Mouse (Mus musculus): ENCODE measurements around the gene Cdx2.

Cdx2 gene

DNA sequence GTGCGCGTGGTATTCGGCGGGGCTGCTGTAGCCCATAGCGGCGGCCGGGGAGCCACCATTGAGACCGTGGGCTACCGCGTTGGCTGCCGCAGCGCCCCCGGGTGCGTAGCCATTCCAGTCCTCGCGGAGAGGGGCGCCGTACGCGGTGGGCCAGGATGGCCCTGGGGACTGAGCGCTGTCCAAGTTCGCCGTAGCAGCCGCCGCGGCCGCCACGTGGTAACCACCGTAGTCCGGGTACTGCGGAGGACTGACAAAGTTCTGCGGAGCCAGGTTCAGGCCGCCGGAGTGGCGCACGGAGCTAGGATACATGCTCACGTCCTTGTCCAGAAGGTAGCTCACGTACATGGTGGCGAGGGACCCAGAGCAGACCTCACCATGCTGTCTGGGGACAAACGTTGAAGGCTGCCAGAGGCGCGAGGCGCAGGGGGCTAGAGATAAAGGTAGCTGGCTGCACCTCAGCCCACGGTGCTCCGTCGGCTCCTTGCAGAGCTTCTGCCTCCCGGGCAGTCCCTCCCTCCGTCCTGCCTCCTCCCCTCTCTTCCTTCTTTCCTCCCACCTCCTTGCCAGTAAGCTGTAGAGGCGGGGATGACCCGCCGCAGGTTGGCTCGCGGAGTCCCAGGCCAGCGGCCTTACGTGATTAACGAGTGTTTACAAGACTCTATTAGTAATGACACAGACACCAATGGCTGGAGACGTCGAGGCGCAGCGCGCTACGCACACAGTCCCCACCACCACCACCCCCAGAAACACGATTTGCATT lies at the start of gene Cdx2:
Gene Cdx2, minus strand, starts transcription at position 633 of the 760 bp plus-strand sequence.
- DNase-seq (ENCODE audit: low spot score): no peak

DNA sequence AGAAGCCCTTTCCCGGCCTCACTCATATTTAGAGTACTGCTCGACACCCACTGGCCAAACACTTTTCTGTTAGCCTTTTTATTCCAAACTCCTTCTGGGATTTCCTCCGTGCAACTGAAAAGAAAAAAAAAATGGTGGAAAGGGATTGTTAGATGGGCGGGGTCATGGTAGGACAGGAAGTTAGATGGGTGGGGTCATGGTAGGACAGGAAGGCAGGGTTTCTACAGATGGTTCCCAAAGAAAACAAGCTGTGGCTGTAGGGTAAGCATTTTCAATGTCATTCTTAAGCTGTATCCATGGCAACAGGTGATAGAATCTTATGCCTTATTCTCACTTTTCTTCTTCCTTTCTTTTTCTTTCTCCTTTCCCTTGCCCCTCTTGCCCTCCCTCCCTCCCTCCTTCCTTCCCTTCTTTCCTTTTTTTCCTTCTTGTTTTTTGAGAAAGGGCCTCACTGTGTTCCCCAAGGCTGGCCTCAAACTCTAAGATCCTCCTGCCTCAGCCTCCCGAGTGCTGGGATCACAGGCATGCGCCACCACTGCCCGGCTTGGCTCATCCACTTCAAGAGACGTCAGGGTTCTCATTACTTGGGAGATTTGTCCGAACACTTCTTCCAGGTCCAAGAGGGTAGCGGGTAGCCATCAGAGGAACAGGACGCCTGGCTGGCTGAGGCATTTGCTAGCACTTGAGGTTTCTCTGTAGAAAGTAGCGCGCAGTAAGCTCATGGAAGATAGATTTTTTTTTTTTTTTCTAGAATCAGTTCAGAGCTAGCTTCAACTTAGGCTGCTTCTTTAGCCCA lies 49.4 kb upstream of the Cdx2 start:
- no peak for DNase-seq (ENCODE audit: low spot score)

DNA sequence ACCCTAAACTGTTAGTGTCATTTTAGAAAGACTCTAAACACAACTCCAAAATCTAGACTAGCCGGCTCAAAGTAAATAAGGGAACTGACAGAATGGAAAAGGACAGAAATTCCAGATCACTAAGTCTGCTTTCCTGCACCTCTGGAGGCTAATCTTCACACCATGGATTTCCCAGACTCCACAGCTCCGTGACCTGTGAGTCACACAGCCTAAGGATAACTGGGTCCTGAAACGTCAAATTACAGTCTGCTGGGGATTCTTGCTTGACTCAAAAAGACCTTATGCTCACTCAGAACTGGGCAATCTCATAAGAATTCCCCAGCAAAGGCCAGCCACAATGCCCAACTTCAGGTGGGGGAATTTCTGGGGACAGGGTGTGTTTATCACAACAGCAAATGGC lies 48.7 kb upstream of the Cdx2 start:
- no peak for DNase-seq (ENCODE audit: low spot score)

DNA sequence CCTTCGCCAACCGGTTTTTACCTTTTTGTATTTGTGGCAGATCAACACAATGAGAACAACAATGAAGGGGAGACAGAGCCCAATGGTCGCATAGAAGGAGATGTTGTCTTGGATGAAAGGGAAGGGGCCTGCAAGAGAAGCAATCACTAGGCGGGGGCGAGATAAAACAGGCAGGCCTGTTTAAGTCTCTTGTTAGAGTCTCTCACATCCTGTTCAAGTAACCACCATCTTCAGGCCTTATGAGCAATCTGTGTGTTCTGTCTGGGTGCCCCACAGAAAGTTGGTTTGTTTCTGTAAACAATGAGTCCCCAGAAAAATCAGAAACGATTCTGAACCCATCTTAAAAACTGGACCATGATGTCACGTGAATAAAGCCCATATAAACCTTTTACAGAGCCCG lies 47.9 kb upstream of the Cdx2 start:
- no peak for DNase-seq (ENCODE audit: low spot score)

DNA sequence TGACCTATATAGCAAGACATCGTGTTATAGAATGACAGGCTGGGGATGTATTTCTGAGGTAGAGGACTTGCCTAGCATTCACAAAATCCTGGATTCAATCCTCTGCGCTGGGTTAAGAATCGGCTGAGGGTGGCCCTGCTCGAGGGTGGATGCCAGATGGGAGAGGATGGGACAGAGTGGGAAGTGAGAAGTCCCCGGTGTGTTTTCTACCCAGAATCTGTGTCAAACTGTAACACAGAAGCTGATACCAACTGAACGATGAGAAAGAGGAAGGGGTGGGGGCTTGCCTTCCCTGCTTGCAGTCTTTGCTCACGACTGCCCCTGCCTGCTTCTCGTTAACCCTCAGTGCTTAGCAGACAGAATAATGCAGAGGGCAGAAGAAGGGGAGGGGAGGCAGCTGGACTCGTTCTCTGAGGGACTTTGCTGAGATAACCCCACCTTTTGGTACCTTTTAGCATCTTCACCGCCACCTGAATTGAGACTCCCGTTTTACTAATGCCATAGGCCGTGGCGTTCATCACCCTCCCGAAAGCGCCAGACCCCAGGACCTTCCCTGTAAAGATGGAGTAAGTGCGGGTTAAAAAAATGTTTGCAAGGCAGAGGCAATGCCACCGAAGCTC lies 47.2 kb upstream of the Cdx2 start:
- DNase-seq (ENCODE audit: low spot score): no peak

DNA sequence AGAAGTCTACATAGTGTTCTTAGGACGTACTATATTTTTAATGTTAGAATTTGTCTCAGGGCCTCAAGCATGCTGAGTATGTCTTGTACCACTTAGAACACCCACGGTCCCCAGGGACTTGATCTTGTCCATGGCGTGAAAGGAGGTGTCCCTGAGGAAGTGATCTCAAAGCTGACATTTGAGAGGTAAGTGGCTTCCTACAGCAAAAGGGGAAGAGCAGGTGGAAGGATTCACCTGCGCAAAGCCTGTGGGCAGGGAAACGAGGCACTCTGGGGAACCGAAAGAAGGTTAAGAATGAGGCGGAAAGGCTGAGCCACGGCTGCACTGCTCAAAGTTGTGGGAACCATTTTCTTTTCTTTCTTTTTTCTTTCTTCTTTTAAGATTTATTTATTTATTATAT lies 44.9 kb upstream of the Cdx2 start:
- no peak for DNase-seq (ENCODE audit: low spot score)

DNA sequence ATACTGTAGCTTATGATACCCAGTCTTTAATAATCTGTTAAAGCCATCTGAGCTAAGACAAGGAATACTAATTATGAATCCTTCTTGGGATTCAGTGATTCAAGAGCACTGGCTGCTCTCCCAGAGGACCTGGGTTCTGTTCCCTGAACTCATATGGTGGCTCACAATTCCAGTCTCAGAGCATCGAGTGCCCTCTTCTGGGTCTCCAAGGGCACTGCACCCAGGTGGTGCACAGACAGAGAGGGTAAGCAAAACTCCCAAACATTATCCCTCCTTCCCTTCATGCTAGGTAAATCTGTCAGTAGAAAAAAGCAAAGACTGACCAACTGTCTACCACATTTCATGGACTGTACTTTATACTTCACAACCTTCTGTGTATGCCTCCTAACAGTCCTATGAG lies 38.9 kb upstream of the Cdx2 start:
- no peak for DNase-seq (ENCODE audit: low spot score)

DNA sequence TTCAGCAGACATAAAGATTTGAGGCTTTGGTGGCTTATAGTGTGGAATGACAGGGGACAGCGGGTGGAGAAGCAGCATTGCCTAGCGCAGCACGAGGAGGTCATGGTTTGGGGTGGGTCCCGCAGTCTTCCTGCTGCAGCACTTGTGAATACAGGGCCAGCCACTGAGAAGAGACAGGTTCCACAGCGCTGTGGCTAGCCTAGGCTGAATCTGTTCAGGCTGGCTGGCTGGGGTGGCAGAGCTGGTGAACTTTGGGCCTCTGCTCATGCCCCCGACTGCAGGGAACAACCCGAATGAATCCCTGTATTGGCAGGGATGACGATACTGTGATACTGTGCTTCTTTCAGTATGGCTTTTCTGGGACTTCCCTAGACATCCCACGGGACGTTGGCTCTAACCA lies 36.8 kb upstream of the Cdx2 start:
- DNase-seq (ENCODE audit: low spot score): no peak

DNA sequence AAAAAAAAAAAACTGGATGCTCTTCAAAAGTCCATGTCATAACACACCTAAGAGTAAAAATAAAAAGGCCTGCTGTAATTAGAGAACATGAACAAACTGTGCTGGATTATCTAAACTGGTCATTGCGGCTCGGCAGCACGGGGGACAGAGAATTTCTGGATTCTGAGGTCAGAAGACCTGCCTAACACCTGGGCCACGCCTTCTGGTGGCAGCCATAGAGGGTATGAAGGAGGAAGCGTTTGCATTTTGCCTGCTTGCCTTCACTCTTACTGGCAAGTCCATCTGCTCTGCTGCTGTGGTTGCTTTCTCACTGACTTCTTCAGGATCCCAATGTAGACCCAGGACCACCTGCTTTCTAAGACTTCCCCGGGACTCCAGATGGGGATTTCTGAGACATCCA lies 35.8 kb upstream of the Cdx2 start:
- no peak for DNase-seq (ENCODE audit: low spot score)

DNA sequence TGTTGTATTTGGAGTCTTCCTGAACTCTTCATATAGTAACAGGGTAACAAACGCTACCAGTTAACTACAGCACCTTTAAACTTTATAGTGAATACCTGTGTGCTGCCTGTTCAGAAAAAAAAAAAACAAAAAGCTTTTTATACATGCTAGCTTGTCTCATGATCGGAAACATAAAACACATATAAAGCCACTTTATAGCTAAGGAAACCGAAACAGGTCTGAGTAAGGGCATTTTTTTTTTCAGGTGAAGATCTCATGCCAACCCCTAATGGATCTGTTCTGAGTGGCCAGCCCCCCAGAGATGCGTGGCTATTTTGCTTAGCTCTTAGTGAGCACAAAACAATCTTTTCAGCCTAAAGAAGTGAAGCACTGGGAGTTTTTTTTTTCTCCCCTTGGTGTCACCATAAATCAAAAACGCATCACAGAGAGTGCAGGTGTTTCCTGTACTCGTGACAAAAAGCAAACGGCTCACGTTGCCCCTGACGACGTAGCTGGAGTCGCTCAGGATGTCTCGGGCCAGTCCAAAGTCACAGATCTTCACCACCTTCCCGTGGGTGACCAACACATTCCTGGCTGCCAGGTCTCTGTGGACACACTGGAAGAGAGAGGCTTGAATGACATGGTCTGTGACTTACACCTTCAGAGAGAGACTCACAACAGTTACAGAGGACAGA lies 33.8 kb upstream of the Cdx2 start:
- no peak for DNase-seq (ENCODE audit: low spot score)

DNA sequence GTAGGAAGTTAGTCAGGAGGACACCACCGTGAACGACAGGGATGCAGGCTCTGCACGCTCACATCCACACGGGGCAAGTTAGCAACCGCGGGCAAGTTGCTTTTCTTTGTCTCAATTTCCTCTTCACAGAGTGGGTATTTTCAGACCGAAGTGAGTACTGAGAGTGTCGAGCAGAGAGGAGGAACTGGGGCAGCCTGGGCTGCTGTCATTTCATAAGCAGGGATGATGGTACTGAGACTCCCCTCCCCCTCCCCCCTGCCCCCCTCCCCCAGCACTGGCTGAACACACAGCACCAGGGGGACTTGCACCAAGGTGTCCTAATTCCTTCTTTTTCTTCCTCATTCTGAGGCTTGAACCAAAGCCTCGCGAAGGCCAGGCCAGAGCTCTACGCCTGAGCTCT lies 32.5 kb upstream of the Cdx2 start:
- no peak for DNase-seq (ENCODE audit: low spot score)

DNA sequence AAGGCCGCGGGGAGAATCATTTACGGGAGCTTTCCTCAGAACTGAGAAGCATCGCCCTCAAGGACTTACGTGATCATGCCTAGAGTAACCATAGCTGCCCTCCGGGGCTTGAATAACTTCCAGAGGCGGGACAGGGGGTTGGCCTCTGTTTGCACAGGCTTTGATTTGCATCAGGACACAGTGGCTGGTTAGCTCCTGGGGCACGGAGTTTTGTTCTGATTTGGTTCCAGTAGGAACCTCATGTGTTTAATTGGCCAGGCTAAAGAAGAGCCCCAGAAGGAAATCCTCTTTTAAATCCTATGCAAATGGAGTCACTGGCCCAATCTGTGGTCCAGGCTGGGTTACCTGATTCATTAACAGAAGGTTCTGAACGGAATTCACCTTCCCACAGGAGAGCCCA lies 31.9 kb upstream of the Cdx2 start:
- DNase-seq (ENCODE audit: low spot score): no peak

DNA sequence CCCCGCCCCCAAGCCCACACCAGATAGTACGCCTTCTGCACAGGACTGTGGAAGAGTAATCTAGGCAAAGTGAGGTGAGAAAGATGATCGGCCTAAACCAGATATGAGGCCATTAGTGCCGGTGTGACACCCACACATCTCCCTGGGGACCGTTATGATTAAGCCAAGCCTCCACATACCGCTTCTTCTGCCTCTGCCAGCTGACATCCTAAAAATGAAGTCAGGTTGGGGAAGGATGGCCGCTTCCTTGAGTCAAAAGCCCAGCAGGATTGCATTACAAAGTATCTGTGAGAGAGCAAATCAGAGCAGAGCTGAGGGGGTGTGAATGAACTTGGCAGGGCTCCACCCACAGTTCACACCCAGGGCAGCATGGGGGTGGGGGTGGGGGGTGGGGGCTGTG lies 25.6 kb upstream of the Cdx2 start:
- no peak for DNase-seq (ENCODE audit: low spot score)

DNA sequence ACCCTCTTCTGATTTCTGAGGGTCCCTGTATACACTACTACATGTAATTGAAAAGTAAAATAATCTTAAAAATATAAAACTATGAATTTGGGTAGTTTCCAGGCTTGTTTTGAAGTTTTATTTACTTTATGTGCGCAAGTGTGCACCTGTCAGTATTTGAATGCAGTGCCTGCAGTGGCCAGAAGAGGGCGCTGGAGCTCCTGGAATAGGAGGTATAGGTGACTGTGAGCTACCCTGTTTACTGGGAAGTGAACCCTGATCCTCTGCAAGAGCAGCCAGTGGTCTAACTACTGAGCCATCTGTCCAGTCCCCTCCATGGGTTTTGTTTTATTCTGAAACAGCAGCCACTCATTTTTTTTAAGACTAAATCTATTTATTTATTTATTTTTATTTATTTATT lies 24.5 kb upstream of the Cdx2 start:
- DNase-seq (ENCODE audit: low spot score): no peak

DNA sequence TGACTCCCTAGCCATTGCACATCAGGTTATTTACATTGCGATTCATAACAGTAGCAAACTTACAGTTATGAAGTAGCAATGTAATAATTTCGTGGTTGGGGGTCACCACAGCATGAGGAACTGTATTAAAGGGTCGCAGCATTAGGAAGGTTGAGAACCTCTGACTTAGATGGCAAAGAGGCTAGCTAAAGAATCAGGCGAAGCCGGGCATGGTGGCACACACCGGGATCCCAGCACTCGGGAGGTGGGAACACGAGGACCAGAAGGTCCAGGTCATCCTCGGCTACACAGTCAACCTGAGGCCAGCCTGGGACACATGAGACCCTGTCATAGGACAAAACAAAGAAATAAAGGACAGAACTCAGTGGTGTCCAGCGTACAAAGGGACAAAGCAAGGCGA lies 22.9 kb upstream of the Cdx2 start:
- DNase-seq (ENCODE audit: low spot score): no peak

DNA sequence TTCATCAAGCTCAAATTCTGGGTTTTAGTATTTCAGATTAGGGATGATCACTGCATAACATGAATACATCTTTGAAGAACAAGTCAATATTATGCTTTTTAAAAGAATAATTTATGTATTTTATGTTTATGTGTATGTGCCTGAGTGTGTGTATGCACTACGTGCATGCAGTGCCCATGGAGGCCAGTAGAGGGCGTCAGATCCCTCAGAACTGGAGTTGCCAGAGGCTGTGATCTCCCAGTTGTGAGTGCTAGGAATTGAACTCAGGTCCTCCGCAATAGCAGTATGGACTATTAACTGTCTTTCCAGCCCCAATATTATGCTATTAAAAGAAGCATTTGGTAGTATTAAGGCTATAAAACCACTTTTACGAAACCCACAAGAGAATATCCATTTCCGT lies 20.6 kb upstream of the Cdx2 start:
- no peak for DNase-seq (ENCODE audit: low spot score)

DNA sequence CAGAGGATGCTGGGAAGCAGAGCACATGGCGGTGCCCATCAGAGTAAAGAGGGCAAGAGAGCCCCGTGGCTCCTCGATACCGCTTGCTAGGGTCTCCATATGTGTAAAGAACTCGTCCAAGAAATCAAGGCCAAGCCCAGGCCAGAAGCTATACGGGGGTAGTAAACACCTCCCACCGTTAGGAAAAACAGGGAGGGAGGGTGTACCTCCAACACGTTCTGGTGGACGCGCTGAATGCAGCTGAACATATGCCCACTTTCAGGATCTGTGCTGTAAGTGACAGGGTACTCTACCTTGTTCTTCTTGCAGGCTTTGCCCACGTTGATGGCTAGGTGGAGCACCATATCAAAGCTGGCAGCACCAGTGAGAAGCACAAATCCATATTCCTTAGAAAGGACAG lies 18.9 kb upstream of the Cdx2 start:
- DNase-seq (ENCODE audit: low spot score): no peak

DNA sequence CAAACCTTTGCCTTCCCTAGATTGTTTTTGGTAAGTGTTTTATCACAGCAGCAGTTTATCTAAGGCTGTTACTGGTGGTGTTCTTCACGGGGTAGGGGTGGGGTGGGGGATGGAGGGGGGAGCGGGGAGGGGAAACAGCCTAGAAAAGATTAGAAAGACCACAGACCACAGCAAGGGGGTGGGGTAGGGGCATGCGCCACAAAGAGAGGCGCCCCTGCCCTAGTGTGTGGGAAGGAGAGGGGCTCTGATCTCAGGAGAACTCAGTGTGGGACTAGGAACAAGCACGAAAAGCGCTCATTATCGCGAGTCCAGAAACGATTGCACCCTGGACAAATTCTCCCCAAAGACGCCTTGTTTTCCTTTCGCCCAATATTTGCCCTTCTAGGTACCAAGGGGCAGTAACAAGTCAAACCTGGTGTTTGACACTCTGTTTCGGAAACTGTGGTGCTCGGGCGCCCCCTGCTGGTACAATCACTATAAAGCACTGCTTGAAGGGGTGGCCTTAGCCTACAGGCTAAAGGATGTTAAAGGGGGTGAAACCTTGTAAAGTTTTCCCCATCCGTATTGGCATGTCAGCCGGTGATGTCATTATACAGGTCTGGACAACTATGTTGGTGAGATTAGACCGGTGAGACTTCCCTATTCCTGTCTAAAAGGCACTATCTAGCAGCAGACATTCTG lies 16.3 kb upstream of the Cdx2 start:
- DNase-seq (ENCODE audit: low spot score): peak; percentile 71

DNA sequence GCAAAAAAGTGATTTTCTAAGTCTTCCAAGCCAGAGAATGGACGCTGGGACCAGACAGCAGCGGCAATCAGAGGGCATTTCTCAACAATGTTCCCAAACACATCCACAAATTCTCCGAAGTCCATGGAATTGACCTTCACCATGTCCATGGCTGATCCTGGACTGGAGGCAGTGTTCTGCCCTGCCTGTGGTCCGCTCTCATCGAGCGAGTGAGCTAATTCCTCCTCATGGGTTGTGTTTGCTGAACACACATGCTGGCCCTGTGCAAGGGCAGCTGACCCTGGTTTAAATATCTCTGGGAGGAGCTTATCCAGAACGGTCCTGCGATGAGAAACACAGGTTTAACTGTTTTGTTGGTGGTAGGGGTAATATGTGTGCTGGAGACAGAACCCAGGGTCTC lies 15.1 kb upstream of the Cdx2 start, which contains the start of gene Urad:
Gene Urad, minus strand, starts transcription at position 258 of the 400 bp plus-strand sequence.
- DNase-seq (ENCODE audit: low spot score): no peak

DNA sequence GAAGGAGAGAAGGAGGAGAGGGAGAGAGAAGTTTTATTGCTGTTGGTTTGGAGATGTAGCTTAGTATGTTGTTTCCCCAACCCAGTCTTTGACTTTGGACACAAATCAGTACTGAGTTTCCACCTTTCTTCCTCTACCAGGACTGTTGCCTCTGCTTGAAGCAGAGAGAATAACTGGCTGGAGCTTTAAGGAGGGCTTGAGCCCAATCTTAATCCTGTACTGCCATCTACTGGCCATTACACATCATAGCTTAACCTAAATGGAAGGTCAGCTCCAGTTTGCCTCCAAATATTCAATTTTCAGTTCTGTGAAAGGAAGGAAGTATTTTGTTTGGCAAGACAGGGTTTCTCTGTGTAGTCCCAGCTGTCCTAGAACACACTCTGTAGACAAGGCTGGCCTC lies 12.6 kb upstream of the Cdx2 start:
- DNase-seq (ENCODE audit: low spot score): peak; percentile 86

DNA sequence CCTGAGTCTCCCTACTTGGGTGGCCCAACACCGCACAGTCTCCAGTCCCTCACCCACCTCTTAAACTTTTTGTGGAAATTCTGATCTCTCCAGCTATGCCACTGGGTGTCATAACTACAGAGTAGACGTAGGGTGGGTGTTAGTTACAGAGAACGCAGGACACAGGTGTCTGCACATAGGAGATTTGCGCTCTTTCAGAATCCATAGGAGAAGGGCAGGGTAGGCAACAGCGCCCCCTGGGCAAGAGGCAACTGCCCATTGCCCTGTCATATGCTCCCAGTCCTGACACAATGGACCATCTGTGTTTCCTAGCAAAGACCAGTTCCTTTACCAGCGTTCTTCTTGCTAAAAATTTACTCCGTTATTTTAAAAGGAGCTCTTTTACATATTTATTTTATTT lies 10.9 kb upstream of the Cdx2 start:
- DNase-seq (ENCODE audit: low spot score): no peak

DNA sequence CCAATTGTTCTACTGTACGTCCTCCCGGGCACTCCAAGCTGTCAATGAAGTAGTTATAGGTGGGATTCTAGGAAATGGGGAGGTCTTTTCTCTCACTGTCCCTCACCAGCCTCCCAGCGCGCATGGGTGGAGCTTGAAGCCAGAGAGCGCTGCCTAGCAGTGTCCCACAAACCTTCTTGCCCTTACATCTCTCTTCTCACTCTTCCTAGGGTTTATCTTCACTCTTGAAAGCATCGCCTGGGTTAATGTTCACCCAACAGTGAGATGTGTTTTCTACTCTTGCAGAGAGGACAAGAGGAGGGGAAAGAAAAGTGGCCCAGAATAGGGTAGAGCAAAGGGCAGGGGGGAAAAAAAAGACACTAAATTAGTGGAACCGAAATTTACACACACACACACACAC lies 10.3 kb upstream of the Cdx2 start:
- no peak for DNase-seq (ENCODE audit: low spot score)

Measured in MN1 (cell line).